Mouse (Mus musculus): ENCODE data around the gene Creb5. TPM values are rescaled to one million over a fixed set of nuclear protein-coding genes. Genes with fewer than 3 reads are reported as not detected.

Creb5 gene
- polyA plus RNA-seq, 1 experiment from 2014 or later: 14.7 TPM

GRCm38 (mm10) chr6:53470999-53471591 is 184.0 kb downstream of the Creb5 start:
- Histone ChIP-seq H3K27me3 (replicated peaks) (no peaks in the 10 kb centered on the region), H3K4me3 (no peak overlapping the region), H3K27ac (no peak overlapping the region), H3K9me3 (no peaks in the 10 kb centered on the region), H3K4me2 (replicated peaks) (no peak overlapping the region), H3K4me1 (no peaks in the 10 kb centered on the region), H3K9ac (no peak overlapping the region), H3K36me3 (no peaks in the 10 kb centered on the region)
- 73% methylated on average over 9 of the region's 9 CpGs for WGBS
- ATAC-seq (ENCODE audit: low FRiP score, low read depth): no peak

- Histone ChIP-seq H3K9me3 (no peaks in the 10 kb centered on the region), H3K9ac (no peak overlapping the region), H3K27ac (no peak overlapping the region), H3K36me3 (no peaks in the 10 kb centered on the region), H3K4me3 (no peak overlapping the region), H3K4me1 (no peaks in the 10 kb centered on the region), H3K27me3 (replicated peaks) (no peaks in the 10 kb centered on the region), H3K4me2 (replicated peaks) (no peak overlapping the region)
- 77% methylated on average over 7 of the region's 7 CpGs for WGBS
- ATAC-seq (ENCODE audit: low FRiP score, low read depth): no peak
Observed at GRCm38 (mm10) chr6:53472751-53473150, 185.7 kb downstream of the Creb5 start.

GRCm38 (mm10) chr6:53477501-53477900 is 190.4 kb downstream of the Creb5 start:
- H3K27me3 ChIP-seq (replicated peaks): no peaks in the 10 kb centered on the region
- H3K9me3 ChIP-seq: no peaks in the 10 kb centered on the region
- H3K36me3 ChIP-seq: no peaks in the 10 kb centered on the region
- H3K27ac ChIP-seq: no peak overlapping the region
- no peaks in the 10 kb centered on the region for H3K4me1 ChIP-seq
- no peak overlapping the region for H3K4me2 ChIP-seq (replicated peaks)
- H3K9ac ChIP-seq: no peak overlapping the region
- ATAC-seq (ENCODE audit: low FRiP score, low read depth): no peak
- WGBS: 93% methylated on average over 5 of the region's 5 CpGs
- H3K4me3 ChIP-seq: no peak overlapping the region

- no peak overlapping the region for H3K4me2 ChIP-seq (replicated peaks)
- H3K4me3 ChIP-seq: no peak overlapping the region
- H3K4me1 ChIP-seq: no peaks in the 10 kb centered on the region
- no peak overlapping the region for H3K27ac ChIP-seq
- WGBS: 92% methylated on average over 6 of the region's 6 CpGs
- H3K27me3 ChIP-seq (replicated peaks): no peaks in the 10 kb centered on the region
- no peak overlapping the region for H3K9ac ChIP-seq
- H3K9me3 ChIP-seq: peaks cover 6% of the 10 kb centered on the region; the same call in 1 of the 2 replicates
- ATAC-seq (ENCODE audit: low FRiP score, low read depth): no peak
- no peaks in the 10 kb centered on the region for H3K36me3 ChIP-seq
Observed at GRCm38 (mm10) chr6:53490917-53491316, 203.8 kb downstream of the Creb5 start.

- ATAC-seq (ENCODE audit: low FRiP score, low read depth): no peak
- Histone ChIP-seq H3K4me1 (no peaks in the 10 kb centered on the region), H3K4me3 (no peak overlapping the region), H3K27ac (no peak overlapping the region), H3K27me3 (replicated peaks) (no peaks in the 10 kb centered on the region), H3K4me2 (replicated peaks) (no peak overlapping the region), H3K9me3 (peaks cover 6% of the 10 kb centered on the region; the same call in 1 of the 2 replicates), H3K36me3 (no peaks in the 10 kb centered on the region), H3K9ac (no peak overlapping the region)
- WGBS: 92% methylated on average over 4 of the region's 4 CpGs
Observed at GRCm38 (mm10) chr6:53491331-53491730, 204.3 kb downstream of the Creb5 start.

GRCm38 (mm10) chr6:53493864-53494263 is 206.8 kb downstream of the Creb5 start:
- Histone ChIP-seq H3K9me3 (peaks cover 6% of the 10 kb centered on the region; the same call in 1 of the 2 replicates), H3K36me3 (no peaks in the 10 kb centered on the region), H3K27ac (no peak overlapping the region), H3K27me3 (replicated peaks) (no peaks in the 10 kb centered on the region), H3K4me2 (replicated peaks) (no peak overlapping the region), H3K9ac (no peak overlapping the region), H3K4me1 (no peaks in the 10 kb centered on the region), H3K4me3 (no peak overlapping the region)
- 63% methylated on average over 5 of the region's 5 CpGs for WGBS
- no peak for ATAC-seq (ENCODE audit: low FRiP score, low read depth)

GRCm38 (mm10) chr6:53495667-53496066 is 208.6 kb downstream of the Creb5 start:
- H3K27ac ChIP-seq: no peak overlapping the region
- 87% methylated on average over 5 of the region's 5 CpGs for WGBS
- no peaks in the 10 kb centered on the region for H3K36me3 ChIP-seq
- H3K4me1 ChIP-seq: no peaks in the 10 kb centered on the region
- no peak for ATAC-seq (ENCODE audit: low FRiP score, low read depth)
- no peak overlapping the region for H3K4me2 ChIP-seq (replicated peaks)
- H3K9me3 ChIP-seq: peaks cover 6% of the 10 kb centered on the region; the same call in 1 of the 2 replicates
- H3K27me3 ChIP-seq (replicated peaks): no peaks in the 10 kb centered on the region
- no peak overlapping the region for H3K4me3 ChIP-seq
- H3K9ac ChIP-seq: no peak overlapping the region

GRCm38 (mm10) chr6:53496325-53496753 is 209.3 kb downstream of the Creb5 start:
- Histone ChIP-seq H3K27ac (no peak overlapping the region), H3K27me3 (replicated peaks) (no peaks in the 10 kb centered on the region), H3K4me3 (no peak overlapping the region), H3K9me3 (0 out of 2 replicates have a peak, but pooled peaks cover under 1% of the 10 kb centered on the region), H3K4me2 (replicated peaks) (no peak overlapping the region), H3K9ac (no peak overlapping the region), H3K4me1 (no peaks in the 10 kb centered on the region), H3K36me3 (no peaks in the 10 kb centered on the region)
- no peak for ATAC-seq (ENCODE audit: low FRiP score, low read depth)
- 64% methylated on average over 4 of the region's 4 CpGs for WGBS

GRCm38 (mm10) chr6:53497904-53498536 is 210.9 kb downstream of the Creb5 start:
- ATAC-seq (ENCODE audit: low FRiP score, low read depth): no peak
- Histone ChIP-seq H3K9ac (no peak overlapping the region), H3K27ac (no peak overlapping the region), H3K36me3 (no peaks in the 10 kb centered on the region), H3K4me3 (no peak overlapping the region), H3K4me1 (no peaks in the 10 kb centered on the region), H3K9me3 (no peaks in the 10 kb centered on the region), H3K27me3 (replicated peaks) (no peaks in the 10 kb centered on the region), H3K4me2 (replicated peaks) (no peak overlapping the region)
- 89% methylated on average over 10 of the region's 10 CpGs for WGBS

- no peak for ATAC-seq (ENCODE audit: low FRiP score, low read depth)
- no peak overlapping the region for H3K4me2 ChIP-seq (replicated peaks)
- H3K9me3 ChIP-seq: no peaks in the 10 kb centered on the region
- H3K9ac ChIP-seq: no peak overlapping the region
- no peaks in the 10 kb centered on the region for H3K36me3 ChIP-seq
- 83% methylated on average over 8 of the region's 8 CpGs for WGBS
- H3K27ac ChIP-seq: no peak overlapping the region
- no peak overlapping the region for H3K4me3 ChIP-seq
- no peaks in the 10 kb centered on the region for H3K4me1 ChIP-seq
- H3K27me3 ChIP-seq (replicated peaks): no peaks in the 10 kb centered on the region
Observed at GRCm38 (mm10) chr6:53499621-53500295, 212.7 kb downstream of the Creb5 start.

- H3K27ac ChIP-seq: no peak overlapping the region
- H3K4me1 ChIP-seq: no peaks in the 10 kb centered on the region
- H3K4me2 ChIP-seq (replicated peaks): no peak overlapping the region
- ATAC-seq (ENCODE audit: low FRiP score, low read depth): no peak
- no peaks in the 10 kb centered on the region for H3K9me3 ChIP-seq
- H3K9ac ChIP-seq: no peak overlapping the region
- 76% methylated on average over 1 of the region's 1 CpGs for WGBS
- no peaks in the 10 kb centered on the region for H3K27me3 ChIP-seq (replicated peaks)
- H3K36me3 ChIP-seq: no peaks in the 10 kb centered on the region
- no peak overlapping the region for H3K4me3 ChIP-seq
Observed at GRCm38 (mm10) chr6:53501236-53501635, 214.2 kb downstream of the Creb5 start.

GRCm38 (mm10) chr6:53506947-53507564 is 220.0 kb downstream of the Creb5 start:
- H3K4me2 ChIP-seq (replicated peaks): no peak overlapping the region
- whole genome bisulfite sequencing: 86% methylated on average over 3 of the region's 3 CpGs
- H3K27me3 ChIP-seq (replicated peaks): no peaks in the 10 kb centered on the region
- H3K9ac ChIP-seq: no peak overlapping the region
- ATAC-seq (ENCODE audit: low FRiP score, low read depth): no peak
- H3K4me1 ChIP-seq: no peaks in the 10 kb centered on the region
- H3K36me3 ChIP-seq: no peaks in the 10 kb centered on the region
- H3K9me3 ChIP-seq: no peaks in the 10 kb centered on the region
- H3K27ac ChIP-seq: no peak overlapping the region
- no peak overlapping the region for H3K4me3 ChIP-seq

Measured in neural tube, embryonic 12.5 days (tissue).